Mouse (Mus musculus) lung, postnatal 0 days (tissue): ENCODE data around the gene Perp.

Experiments used
- CTCF ChIP-seq: IDR thresholded peaks from 2 replicates; pipeline ENCODE4 v1.5.1; 2016; ENCODE audit warnings: antibody characterized with exemption, mild to moderate bottlenecking
- EP300 ChIP-seq: IDR thresholded peaks from 2 replicates; pipeline ENCODE4 v1.6.1; 2016; ENCODE audit warnings: antibody characterized with exemption, mild to moderate bottlenecking, control low read depth

- TF ChIP-seq CTCF (peak; percentile 92), EP300 (no peak)
Observed at GRCm38 (mm10) chr10:18904108-18904507, 59.3 kb downstream of the Perp start.
